Mouse (Mus musculus) MEL-GATA-1-ER (cell line): ENCODE results near the gene Pld2.

ENCODE experiments used
- DNase-seq: peaks from one replicate; pipeline ENCODE4 v3.0.0-alpha.2; 2012; ENCODE audit warnings: low read depth; ENCODE audit errors: extremely low read depth

Gene Pld2

DNA sequence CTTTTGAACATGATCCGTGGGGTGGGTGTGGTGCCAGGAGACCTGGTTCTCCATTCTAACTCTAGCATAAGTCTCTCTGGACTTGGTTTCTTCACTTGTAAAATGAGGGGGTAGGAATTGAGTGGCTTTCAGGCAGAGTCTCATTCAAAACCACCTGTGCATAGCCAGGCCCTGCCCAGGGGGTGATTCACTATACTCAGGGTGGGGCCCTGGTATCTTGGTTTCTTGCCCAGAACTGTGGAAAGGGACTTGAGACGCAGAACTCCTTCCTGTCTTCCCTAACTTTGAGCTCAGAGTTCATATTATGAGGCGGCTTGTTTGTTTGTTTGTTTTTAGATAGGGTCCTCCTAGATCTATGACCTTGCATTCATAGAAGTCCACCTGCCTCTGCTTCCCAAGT, 37.3 kb downstream of the Pld2 start:
- no peak for DNase-seq

DNA sequence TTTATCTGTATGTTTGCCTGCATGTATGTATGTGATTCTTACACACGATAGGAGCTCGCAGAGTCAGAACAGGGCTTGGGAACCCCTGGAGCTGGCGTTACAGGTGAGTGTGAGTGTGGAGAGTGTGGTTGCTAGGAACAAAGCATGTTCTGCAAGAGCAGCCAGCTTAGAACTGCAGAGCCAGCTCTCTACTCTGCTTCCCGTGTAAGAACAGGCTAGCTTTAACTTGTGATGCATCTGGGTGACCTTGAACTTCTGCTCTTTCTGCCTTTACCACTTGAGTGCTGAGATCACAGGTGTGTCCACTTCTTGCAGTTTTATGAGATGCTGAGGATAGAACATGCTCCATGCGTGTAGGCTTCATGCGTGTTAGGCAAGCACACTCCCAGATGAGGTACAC, 39.1 kb downstream of the Pld2 start:
- no peak for DNase-seq

DNA sequence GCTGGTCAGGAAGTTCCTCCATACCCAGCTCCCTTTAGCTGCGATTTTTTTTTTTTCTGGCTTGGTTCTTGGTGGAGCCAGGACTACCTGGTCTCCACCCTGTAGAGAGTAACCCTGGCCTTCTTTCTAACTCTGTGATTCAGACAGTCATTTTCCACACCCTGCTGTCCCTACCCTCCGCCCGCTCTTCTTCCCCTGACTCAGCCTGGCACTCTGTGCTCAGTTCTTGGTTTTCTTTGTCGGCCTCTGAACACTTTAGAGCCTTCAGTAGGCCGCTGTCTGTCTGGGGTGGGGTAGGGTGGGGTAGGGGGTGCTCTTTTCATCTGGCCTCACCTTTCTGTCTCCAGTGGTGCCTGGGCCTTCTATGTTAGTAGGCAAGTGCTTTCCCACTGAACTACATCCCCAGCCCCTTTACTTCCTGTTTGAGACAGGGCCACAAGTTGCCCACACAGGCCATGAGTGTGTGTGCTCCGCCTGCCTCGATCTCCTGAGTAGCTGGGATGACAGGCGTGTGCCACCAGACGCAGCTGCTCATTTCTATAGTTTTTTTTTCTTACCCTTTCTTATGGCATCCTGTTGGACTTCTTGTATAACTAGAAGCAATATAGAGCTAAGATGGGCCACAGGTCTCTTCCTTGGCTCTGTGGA, 40.0 kb downstream of the Pld2 start:
- no peak for DNase-seq

GRCm38 (mm10) chr11:70580358-70580720, 40.5 kb downstream of the Pld2 start:
- no peak for DNase-seq

DNA sequence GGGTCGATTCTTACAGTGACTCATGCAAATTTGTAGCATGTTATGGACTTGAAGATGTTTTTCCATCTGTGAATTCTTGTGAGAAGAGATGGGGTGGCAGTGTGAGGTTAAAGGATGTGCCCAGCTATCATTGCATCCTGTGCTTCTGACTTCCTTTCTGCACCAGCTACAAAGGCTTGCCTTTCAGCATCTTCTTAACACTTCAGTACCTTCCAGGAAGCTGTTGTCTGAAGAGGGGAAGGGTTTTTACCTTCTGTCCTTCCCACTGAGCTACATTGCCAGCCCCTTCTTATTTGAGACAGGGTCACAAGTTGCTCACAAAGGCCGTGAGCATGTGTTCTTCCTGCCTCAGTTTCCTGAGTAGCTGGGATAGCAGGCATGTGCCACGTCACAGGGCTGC, 41.1 kb downstream of the Pld2 start:
- DNase-seq: no peak

- no peak for DNase-seq
Measured at GRCm38 (mm10) chr11:70582196-70582595, 42.3 kb downstream of the Pld2 start.

DNA sequence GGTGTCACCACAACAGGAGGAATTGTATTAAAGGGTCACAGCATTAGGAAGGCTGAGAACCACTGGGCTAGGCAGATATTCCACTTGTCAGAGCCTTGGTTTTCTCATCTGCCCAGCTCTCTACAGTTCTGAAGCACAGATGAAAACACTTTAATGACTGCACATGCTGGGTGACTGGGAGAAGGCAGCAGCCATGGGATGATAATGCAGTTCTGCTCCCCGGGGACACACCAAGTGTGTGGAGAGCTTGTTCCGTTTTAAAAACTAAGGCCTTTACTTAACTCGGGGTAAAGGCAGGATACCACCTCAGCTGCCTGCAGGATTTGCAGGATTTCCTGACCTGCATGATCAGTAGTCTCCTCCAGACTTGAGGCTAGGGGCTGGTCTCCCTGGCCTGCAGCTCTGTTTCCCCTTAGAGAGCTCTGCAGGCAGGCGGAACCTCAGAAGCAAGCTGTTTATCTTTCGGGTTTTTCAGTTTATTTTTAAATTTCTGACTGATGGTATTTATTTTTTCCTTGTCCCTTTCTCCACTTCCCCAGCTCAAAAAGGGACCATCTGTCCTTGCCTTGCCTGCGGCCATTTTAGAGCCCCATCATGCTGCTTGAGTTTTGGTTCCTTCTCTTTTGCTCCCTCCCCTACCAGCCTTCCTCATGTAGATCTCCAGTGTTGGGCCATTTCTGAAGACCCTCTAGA, 43.3 kb downstream of the Pld2 start:
- DNase-seq: no peak

- DNase-seq: no peak
Measured at GRCm38 (mm10) chr11:70583775-70584174, 43.9 kb downstream of the Pld2 start.

DNA sequence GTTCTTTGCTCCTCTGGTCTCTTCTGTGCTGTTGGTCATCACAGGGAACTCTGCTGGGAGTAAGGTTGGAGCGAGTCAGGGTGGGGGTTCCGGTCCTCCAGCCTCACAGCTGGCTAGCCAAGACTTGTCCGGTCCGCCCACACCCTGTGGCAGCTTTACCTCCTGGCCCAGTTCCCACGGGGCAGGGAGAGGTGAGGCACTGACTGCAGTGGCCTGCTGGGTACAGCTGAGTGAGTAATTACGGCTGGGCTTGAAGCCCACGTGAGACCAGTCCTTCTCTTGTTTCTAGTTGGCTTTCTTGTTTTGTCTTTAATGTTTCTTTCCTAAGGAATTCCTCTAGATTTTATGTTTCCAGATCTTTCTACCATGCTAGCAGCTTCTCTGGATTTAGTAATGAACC, 45.6 kb downstream of the Pld2 start:
- DNase-seq: no peak

DNA sequence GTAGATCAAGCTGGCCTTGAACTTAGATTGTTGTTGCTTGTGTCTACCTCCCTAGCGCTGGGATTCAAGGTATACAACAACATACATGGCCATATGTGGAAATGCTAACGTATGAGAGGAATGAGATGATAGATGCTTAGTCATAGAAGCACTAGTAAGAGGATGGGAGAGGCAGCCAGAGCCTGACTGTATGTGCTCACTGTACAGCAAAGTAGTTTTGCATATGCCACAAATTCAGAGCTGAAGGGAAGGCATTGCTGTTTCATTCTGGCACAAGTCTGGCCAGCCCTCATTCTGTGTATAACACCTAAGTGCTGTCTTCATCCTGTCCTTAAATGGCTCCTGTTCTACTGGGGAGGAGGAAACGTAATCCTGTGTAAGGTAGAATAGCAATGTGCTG, 46.4 kb downstream of the Pld2 start:
- DNase-seq: no peak

DNA sequence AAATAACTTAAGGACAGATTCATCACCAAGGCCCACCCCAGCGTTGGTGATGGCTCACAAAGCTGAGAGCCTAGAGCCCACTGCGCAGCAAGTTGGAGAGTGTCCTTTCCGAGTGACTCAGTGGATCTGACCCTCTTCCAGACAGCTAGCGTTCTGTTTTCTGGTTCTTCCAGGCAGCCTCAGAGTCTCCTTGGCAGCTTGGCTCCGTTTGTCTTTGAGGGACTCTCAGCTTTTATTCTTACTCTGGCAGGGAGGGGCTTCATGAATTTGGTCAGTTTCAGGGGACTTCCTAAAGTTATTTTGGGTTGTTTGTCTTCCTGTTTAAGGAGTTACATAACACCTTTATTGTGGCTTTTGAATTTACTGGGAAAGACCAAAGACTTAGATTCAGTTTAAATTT, 47.1 kb downstream of the Pld2 start:
- no peak for DNase-seq

GRCm38 (mm10) chr11:70591733-70592132, 51.9 kb downstream of the Pld2 start:
- DNase-seq: no peak

DNA sequence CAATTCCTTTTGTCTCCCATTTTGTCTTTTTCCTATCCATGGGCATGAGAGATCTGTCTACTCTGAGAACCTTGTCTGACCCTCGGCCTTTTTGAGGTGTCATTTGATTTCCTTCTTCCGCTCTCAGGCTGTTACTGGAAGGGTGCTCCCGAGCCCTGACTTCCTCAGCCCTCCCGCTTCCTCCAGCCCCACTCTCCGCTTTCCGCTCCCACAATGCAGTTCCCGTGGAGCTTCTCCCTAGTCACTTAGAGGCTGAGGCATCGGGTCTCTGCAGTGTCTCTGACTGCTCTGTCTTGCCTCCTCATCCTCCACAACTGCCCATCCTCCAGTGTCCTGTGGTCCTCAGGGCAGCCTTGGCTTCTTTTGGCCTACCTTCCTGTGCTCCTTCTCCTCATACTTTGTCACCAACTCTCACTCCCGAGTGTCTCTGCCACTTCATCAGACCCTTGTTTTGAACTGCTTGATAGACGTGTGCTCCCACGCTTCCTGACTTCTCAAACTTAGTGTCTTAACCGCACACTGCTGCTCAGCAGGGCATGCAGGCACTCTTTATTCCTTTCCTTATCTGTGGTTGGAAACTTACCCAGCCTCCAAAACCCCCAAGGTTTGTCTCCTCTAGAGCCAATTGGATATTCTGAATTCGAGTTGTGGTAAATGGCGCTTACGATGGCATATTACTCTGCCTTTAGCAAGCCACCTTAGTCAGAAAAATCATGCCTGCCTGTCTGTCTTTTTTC, 54.6 kb downstream of the Pld2 start:
- no peak for DNase-seq

DNA sequence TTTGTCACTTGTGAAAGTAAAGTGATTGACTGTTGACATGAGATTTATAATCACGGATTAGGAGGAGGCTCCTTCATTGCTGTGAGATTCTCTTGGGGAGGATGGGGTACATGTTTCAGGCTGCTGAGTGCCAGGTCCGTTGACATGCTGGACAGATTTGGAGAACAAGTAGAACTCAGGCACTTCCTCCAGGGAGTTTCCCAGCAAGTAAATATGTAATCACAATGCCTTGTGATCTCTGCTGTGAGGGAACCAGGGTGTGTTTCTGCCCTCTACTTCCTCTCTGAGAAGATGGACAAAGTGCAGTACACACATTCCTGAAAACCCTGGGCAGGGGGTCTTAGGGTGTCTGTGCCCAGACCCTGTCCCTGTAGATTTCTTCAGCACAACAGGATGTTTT, 55.8 kb downstream of the Pld2 start:
- no peak for DNase-seq

- no peak for DNase-seq
Measured at GRCm38 (mm10) chr11:70596094-70596493, 56.2 kb downstream of the Pld2 start.

DNA sequence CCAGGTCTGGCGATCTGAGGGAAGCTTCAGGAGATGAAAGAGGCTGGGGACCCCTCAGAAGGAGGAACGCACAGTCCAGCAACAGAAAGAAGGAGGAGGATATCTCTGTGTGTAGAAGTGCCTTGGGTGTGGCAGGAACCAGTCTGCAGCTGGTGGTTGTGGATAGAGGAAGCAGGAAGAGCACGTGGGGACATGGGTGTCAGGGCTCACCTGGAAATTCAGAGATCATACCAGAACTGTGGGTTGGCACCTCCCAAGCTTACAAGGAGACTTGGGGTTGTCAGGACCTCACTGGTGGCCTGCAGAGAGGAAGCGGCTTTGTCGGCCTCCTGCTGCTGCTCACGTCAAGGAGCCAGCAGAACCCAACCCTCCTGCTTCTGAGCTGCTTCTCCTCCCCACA, 57.4 kb downstream of the Pld2 start:
- peak; percentile 82 for DNase-seq

GRCm38 (mm10) chr11:70598451-70598953, 58.6 kb downstream of the Pld2 start:
- DNase-seq: no peak

DNA sequence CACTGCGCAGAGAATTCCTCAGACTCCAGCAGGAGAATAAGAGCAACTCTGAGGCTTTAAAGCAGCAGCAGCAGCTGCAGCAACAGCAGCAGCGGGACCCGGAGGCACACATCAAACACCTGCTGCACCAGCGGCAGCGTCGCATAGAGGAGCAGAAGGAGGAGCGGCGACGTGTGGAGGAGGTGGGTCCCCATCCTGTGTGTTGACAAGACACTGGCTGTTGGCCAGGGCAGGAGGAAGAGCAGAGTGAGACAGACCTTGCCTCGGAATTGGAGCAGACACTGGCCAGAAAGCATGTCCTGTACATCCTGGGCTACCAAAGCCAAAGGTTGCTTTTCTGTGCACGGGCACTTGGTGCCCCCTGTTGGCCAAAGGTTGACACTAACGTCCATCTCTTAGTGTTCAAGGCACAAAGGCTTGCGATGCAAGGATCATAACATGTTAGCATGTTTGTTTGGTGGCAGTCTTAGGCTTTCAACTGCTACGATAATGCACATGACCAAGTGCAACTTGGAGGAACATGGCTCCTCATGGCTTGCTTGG, 65.2 kb downstream of the Pld2 start:
- no peak for DNase-seq

DNA sequence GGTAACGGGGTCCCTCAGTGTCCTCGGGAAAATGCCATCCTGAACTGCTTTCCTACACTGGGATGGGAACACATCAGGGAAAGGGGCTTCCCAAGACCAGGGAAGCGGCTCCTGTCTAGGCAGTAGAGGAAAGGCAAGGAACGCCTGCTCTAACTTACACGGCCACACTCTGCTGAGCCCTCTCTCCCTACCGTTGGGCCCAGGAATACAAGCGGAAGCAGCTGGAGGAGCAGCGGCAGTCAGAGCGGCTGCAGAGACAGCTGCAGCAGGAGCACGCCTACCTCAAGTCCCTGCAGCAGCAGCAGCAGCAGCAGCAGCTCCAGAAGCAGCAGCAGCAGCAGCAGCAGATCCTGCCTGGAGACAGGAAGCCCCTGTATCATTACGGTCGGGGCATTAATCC, 66.9 kb downstream of the Pld2 start:
- DNase-seq: no peak

DNA sequence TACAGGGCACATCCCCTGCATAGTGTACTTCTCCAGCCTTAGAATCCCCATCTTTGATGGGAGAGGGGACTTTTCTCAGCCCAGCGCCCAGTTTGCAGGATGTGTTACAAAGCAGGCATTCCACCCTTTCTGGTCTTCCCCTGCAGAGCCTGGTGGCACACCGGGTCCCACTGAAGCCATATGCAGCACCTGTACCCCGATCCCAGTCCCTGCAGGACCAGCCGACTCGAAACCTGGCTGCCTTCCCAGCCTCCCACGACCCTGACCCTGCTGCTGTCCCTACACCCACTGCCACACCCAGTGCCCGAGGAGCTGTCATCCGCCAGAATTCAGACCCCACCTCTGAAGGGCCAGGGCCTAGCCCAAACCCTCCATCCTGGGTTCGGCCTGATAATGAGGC, 67.7 kb downstream of the Pld2 start:
- no peak for DNase-seq
